Mouse (Mus musculus) left cerebral cortex, postnatal 25 days (tissue): ENCODE measurements at regions not wholly inside any gene's neighbourhood (a gene's known extent, or its start where the extent isn't known, plus 50 kb on each side); places are given as distances from the start of the nearest gene placed in this dataset.

Experiments used
- DNase-seq, 2 experiments: peaks; one replicate each; pipeline ENCODE4 v3.0.0; 2022; ENCODE audit warnings: low spot score in 2 of 2, mixed read lengths in 1 of 2
- intact Hi-C: fragments of 180-260 bp; cut with DNase I; formaldehyde crosslinking; loops from one replicate; pipeline ENCODE4 v1.15.1; 2025

- DNase-seq = no peak
- intact Hi-C loops = no loop called here
Measured at GRCm38 (mm10) chr7:135816191-135816590, 100.0 kb upstream of the Mki67 start.

- no peak for DNase-seq
- intact Hi-C loops = no loop called here
Measured at GRCm38 (mm10) chr7:135817868-135818267, 101.7 kb upstream of the Mki67 start.

- DNase-seq = no peak
- intact Hi-C loops = no loop called here
Measured at GRCm38 (mm10) chr7:135818298-135818697, 102.1 kb upstream of the Mki67 start.

- intact Hi-C loops = no loop called here
- DNase-seq = no peak
Measured at GRCm38 (mm10) chr7:135823884-135824750, 108.0 kb upstream of the Mki67 start.

DNA sequence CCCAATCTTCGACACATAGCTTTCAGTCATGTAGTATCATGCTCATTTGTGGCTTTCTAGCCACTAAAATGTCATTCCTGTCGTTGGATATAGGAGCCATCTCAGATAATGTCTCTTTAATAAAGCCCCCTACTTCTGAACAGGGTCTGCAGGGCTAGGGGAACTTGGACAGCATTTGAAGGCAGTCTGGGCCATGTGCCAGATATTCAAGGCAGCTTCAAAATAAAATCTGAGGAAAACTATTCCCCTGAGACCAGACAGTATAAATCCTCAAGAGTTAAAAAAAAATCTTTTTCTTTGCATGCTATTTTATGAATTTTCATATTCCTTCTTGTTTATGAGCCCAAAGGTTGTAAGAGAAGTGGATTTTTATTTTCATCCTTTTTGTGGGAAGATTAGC lies 113.1 kb upstream of the Mki67 start:
- no peak for DNase-seq
- intact Hi-C loops = no loop called here

DNA sequence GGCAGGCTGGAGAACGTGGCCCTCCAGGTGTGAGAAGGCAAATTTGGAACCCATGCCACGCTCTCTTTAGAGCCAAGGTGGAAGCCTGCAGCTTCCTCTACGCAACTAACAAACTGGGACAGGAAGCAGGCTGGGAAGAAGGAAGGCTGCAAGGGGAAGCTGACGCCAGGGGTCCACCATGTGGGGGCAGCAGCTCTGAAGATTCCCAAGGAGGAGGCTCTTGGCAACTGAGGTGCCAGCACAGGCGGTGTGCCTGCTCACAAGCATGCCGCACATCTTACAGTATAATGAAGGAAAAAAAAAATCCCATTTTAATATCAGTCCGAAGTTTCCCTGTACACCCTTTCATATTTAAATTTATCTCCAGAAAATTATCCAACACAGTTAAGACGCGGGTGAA lies 117.3 kb upstream of the Mki67 start:
- peak in 1 of 2 experiments; percentile 43 for DNase-seq
- intact Hi-C loops = loop anchor here (5.0 to 10.0 kb wide), 3 partner anchors 311 to 1631 kb away; no protein-coding TSS in a partner anchor

DNA sequence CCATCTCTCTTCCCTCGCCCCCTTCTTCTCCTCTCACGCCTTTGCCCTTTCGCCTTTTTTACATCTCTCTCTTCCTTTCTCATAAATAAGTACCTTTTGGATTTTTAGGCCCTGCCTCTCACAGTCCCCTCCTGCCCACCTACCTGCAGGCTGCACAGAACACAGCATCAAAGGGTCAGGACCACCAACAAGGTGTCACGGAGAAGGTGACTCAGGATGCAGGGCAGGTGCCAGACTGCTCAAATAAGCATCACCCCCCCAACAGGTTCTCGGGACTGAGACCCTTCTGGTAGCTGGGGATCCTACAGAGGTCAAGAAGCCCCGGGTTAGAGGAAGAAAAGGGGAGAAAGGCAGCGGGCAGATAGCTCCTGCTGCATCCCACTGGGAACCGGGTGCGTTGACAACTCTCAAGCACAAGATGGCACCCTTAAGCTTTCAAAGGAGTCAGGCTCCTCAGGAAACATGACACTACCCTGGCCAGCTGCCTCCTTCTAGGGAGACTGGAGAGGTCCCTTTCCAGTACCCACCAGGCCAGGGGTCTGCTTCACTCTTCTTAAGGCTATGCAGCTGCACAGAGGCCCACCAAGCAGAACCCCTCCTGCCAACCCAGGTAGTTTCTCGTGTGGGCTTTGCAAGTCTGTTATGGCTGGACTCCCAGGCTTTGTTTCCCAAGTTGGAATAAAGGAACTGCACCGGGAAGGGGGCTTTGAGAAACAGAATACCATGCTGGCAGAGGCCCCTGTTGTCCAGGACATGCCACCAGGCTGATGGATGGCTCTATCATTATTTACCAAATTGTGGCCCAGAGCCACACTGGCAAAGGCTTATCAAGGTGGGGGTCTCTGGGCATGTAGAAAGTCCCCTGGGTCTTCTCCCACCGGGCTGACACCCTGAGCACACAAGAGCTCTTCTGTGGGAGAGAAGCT lies 120.9 kb upstream of the Mki67 start:
- peak; percentile 77 to 79 for DNase-seq
- intact Hi-C loops = loop anchor here (2.0 to 10.0 kb wide), 4 partner anchors 214 to 1628 kb away; no protein-coding TSS in a partner anchor

DNA sequence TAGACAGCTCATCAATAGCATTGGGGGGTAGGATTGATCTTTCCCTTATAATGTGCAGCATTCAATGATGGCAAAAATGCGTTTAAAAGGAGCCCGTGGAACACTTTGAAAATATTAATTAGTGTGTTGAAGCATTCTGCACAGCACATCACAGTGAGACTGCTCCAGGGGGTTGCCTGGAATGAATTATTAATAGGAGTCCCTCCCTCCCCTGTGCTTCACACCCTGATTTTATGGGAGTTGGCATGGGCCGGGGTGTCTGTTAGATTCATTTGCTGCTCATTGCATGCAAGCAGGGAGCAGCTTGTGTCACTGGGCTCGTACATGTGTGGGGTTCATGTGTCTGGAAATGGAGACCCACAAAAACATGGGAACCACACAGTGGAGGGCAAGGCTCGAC lies 127.9 kb upstream of the Mki67 start:
- no peak for DNase-seq
- intact Hi-C loops = no loop called here

DNA sequence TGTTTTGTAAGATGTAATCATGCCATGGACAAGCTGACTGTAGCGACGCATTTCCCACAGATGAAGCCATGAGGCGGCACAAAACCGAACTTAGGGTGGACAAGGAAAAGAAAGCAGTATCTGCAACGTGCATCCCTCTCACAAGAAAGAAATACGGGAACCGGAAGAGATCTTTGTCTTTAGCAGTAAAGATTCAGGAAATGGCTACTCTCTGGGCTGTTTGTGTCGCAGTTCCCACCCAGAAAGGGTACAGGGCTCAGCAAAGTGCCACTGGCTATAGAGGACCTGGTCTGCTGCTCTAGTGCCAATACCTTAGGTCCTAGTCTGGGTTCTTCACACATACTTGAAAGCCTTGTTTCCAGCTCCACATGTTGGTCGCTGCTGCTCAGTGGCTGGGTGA lies 131.1 kb upstream of the Mki67 start:
- no peak for DNase-seq
- intact Hi-C loops = no loop called here

GRCm38 (mm10) chr7:135848170-135848569 lies 132.0 kb upstream of the Mki67 start:
- intact Hi-C loops = no loop called here
- no peak for DNase-seq

- intact Hi-C loops = no loop called here
- DNase-seq = no peak
Measured at GRCm38 (mm10) chr7:135848833-135849232, 132.7 kb upstream of the Mki67 start.

- intact Hi-C loops = no loop called here
- DNase-seq = peak in 1 of 2 experiments; percentile 21
Measured at GRCm38 (mm10) chr7:135853127-135853813, 137.1 kb upstream of the Mki67 start.

- DNase-seq = no peak
- intact Hi-C loops = no loop called here
Measured at GRCm38 (mm10) chr7:135853814-135854324, 137.7 kb upstream of the Mki67 start.

GRCm38 (mm10) chr7:135860288-135860687 lies 144.1 kb upstream of the Mki67 start:
- intact Hi-C loops = no loop called here

GRCm38 (mm10) chr7:135860741-135861408 lies 144.7 kb upstream of the Mki67 start:
- intact Hi-C loops = no loop called here
- DNase-seq = no peak

More at GRCm38 (mm10) chr7:135860288-135860687, 144.1 kb upstream of the Mki67 start:
- no peak for DNase-seq

- DNase-seq = no peak
Measured at GRCm38 (mm10) chr7:135861409-135861805, 145.2 kb upstream of the Mki67 start.

DNA sequence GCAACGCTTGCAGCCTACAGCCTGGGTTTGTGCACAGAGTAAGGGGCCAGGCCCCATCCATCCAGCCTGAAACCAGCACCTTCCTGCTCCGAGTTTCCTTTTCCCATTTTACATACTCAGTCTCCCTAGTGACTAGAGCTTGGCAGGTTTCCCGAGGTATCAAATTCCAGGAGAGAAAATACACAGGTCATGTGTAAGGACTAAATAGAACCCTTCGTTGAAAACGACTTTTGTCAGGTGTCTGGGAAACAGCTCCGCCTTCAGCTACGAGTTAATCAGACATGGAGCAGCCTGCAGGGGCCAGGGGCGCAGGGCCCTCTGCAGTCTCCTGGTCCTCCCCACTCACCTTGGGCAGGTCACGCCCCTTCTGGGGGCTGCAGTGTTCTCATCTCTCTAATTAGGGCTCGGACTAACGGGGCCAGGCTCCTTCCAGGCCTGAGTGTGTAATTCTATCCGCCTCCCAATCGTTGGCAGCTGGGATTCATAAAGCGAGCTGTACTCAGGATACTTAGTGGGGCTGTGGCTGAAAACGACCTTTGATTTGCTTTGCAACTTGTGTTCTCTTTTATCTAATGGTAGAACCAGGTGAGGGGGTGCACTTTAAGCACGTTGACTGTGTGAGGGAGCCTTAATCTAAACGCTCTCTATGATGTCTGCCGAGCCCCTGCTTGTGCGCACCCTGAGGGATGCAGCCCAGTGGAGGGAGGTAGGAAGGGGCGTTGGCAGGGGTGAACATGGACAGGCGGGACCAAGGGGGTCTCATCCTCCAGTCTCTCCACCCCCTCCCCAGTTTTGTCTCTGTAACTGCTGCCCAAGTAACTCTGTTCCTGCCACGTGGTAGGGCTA lies 147.6 kb upstream of the Mki67 start:
- no peak for DNase-seq
- intact Hi-C loops = no loop called here

More at GRCm38 (mm10) chr7:135861409-135861805, 145.2 kb upstream of the Mki67 start:
- intact Hi-C loops = no loop called here

- intact Hi-C loops = no loop called here
- no peak for DNase-seq
Measured at GRCm38 (mm10) chr7:135870981-135871380, 154.8 kb upstream of the Mki67 start.
